Mouse (Mus musculus) heart, postnatal 0 days (tissue): ENCODE measurements around the gene Gm21969.

Experiments used
- CTCF ChIP-seq: IDR thresholded peaks from 2 replicates; pipeline ENCODE4 v1.5.1; 2016; ENCODE audit warnings: antibody characterized with exemption, control low read depth, low read depth
- EP300 ChIP-seq: IDR thresholded peaks from 2 replicates; pipeline ENCODE4 v1.6.1; 2016; ENCODE audit warnings: antibody characterized with exemption, low read depth

DNA sequence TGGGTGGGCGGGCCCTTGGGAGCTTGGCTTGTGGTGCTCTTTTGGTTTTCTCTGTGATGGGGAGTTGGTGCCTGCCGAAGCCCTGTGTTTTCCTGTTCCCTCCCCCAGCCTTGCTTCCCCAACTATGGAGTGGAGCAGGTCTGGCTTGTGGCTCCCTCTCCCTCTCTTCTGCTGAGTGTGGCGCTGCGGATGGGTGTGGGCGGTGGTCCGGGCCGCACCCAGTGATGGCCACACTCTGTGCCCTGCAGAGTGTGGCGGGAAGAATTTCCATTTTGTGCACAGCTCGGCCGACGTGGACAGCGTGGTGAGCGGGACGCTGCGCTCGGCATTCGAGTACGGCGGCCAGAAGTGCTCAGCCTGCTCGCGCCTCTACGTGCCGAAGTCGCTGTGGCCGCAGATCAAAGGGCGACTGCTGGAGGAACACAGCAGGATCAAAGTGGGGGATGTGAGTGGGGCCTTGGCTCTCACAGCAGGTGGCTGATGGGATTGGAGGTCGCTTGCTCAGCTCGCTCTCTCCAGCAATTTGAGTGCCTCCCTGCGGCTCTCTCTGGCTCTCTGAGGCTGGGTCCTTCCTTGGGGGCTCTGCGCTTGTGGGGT, 38.9 kb downstream of the Gm21969 start:
- TF ChIP-seq EP300 (no peak), CTCF (no peak)
